Mouse (Mus musculus): ENCODE data around the gene BC048671.

DNA sequence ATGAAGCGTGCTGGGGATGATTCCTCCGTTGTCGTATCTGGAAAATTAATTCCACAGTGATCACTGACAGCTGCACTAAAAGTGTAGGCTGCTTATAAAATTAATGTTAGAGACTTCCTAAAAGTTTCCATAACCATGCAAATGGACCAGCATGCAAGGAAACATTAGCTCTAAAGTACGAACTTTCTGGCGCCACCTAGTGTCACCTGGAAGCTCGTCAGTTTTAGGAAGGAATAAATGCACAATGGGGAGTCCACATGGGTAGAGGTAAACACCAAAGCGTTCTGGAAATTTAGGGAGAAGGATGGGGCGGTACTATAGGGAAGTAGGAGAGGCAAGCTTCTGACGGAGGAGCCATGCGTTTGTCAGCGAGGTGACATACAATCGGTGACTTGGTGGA lies 12.8 kb upstream of the BC048671 start:
- TF ChIP-seq CTCF (IDR thresholded peaks at IDR 0.05; ENCODE audit: extremely low read depth, insufficient read length, insufficient replicate concordance, low read depth, low read length) (no peak), POLR2A (IDR thresholded peaks at IDR 0.05; ENCODE audit: low read depth, low read length) (no peak)

All from small intestine, adult 2 months (tissue).